Mouse (Mus musculus) lung, embryonic 16.5 days (tissue): ENCODE results near the gene Nuak2. TPM values are rescaled to one million over a fixed set of nuclear protein-coding genes. Genes with fewer than 3 reads are reported as not detected.
A peak's percentile ranks its signal among the peaks of the same experiment; 100 is the strongest.

Experiments
- ATAC-seq: fragments of 200-750 bp; cut with Nextera tagmentation; 2 replicates; pipeline ENCODE4 v1.8.0; 2017; ENCODE audit warnings: low read depth, mild to moderate bottlenecking, moderate library complexity
- H3K27ac ChIP-seq: fragments of 300-500 bp; sonication (generic); 2 replicates; pipeline ENCODE4 v1.5.1; 2014; ENCODE audit warnings: mild to moderate bottlenecking, control low read depth, low read length
- H3K27me3 ChIP-seq: fragments of 300-500 bp; sonication (generic); 2 replicates; pipeline ENCODE4 v1.6.1; 2014; ENCODE audit warnings: low read depth, low read length, mixed read lengths; ENCODE audit not compliant: control insufficient read depth, insufficient read depth
- H3K36me3 ChIP-seq: fragments of 300-500 bp; sonication (generic); 2 replicates; pipeline ENCODE4 v1.6.1; 2014; ENCODE audit warnings: low read length; ENCODE audit not compliant: control insufficient read depth, insufficient read depth
- H3K4me1 ChIP-seq: fragments of 300-500 bp; sonication (generic); replicated peaks from 2 replicates; pipeline ENCODE4 v1.6.1; 2014; ENCODE audit warnings: low read length, mixed read lengths; ENCODE audit not compliant: control insufficient read depth, insufficient read depth
- H3K4me2 ChIP-seq: fragments of 300-500 bp; sonication (generic); 2 replicates; pipeline ENCODE4 v1.6.1; 2014; ENCODE audit warnings: low read depth, low read length, control low read depth
- H3K4me3 ChIP-seq: fragments of 300-500 bp; sonication (generic); 2 replicates; pipeline ENCODE4 v1.5.1; 2014; ENCODE audit warnings: mild to moderate bottlenecking, low read length, control low read depth
- H3K9ac ChIP-seq: fragments of 300-500 bp; sonication (generic); 2 replicates; pipeline ENCODE4 v1.6.1; 2014; ENCODE audit warnings: low read length, control low read depth
- H3K9me3 ChIP-seq: fragments of 300-500 bp; sonication (generic); 2 replicates; pipeline ENCODE4 v1.6.1; 2016; ENCODE audit warnings: low read length; ENCODE audit not compliant: control insufficient read depth
- WGBS: fragments of 180-500 bp; shearing (Covaris S2); extraction: QIAGEN DNeasy Blood & Tissue Kit; methylation state at CpG from one replicate; pipeline ENCODE4 v1.1.7; 2014; 5-methylcytosine and 5-hydroxymethylcytosine counted together
- polyA plus RNA-seq: library from polyadenylated mRNA; unstranded; fragments of >200 nt; fragmentation: Nextera tagmentation; extraction: Ambion mirVana; gene quantifications from 2 replicates; pipeline ENCODE4 v1.2.1, GENCODE M21; 2015

Nuak2 gene
- polyA plus RNA-seq, 1 experiment from 2014 or later: 23.4 TPM

DNA sequence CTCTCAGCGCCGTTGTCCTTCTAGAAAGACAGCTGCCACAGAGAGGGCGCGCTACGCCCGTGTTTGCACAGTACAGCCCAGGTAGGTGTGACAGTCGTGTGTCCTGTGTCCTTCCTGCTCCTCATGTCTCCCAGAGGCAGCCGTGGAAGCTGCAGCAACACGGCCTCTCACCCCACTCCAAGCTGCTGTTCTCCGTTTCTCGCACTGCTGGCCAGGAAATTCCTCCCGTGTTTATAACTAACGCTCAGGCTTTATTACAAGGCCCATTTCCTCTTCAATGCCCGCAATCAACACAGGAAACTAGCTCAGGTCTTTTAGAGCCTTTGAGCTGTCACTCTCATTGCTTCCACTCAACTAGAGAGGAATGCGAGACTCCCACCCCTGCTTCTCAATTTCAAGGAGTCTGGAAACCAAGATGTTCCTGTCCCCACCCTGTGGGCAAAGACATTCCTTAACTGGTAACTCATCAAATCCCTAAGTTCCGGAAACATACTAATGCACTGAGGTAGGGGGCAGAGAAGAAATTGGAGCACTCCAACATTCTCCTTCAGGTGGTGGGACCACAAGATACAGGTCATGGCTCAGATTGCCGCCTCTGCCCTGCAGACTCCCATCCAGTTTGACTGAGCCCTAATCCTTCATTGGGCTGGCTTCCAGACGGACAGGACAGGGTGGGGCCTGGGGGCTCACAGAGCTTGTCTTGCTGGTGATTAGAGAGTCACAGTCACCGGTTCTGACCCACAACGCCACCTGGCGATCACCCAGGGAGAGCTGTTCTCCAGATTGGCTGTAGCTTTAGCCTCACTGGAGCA lies 23.4 kb upstream of the Nuak2 start:
- peak; percentile 50 for ATAC-seq
- WGBS: 16% methylated on average over 21 of the region's 21 CpGs
- peaks cover 37% of the 10 kb centered on the region for H3K4me1 ChIP-seq
- H3K9me3 ChIP-seq: no peaks in the 10 kb centered on the region
- no peaks in the 10 kb centered on the region for H3K36me3 ChIP-seq
- H3K27me3 ChIP-seq: no peaks in the 10 kb centered on the region
- H3K4me2 ChIP-seq: peak overlapping the region; percentile 28
- peak overlapping the region; percentile 89 for H3K27ac ChIP-seq
- no peak overlapping the region for H3K4me3 ChIP-seq
- H3K9ac ChIP-seq: peak overlapping the region; percentile 34; the same call in 1 of the 2 replicates

GRCm38 (mm10) chr1:132295506-132295905 lies 20.4 kb upstream of the Nuak2 start:
- 49% methylated on average over 7 of the region's 7 CpGs for WGBS
- Histone ChIP-seq H3K27ac (peak overlapping the region; percentile 64), H3K27me3 (peaks cover 8% of the 10 kb centered on the region; the same call in 1 of the 2 replicates)

GRCm38 (mm10) chr1:132296051-132296450 lies 19.9 kb upstream of the Nuak2 start:
- no peak overlapping the region for H3K4me3 ChIP-seq
- peak overlapping the region; percentile 62 for H3K27ac ChIP-seq
- H3K4me1 ChIP-seq: peaks cover 49% of the 10 kb centered on the region
- H3K9me3 ChIP-seq: no peaks in the 10 kb centered on the region
- no peak overlapping the region for H3K4me2 ChIP-seq
- ATAC-seq: peak; percentile 11; the same call in 1 of the 2 replicates
- no peaks in the 10 kb centered on the region for H3K36me3 ChIP-seq
- 42% methylated on average over 3 of the region's 3 CpGs for WGBS
- no peak overlapping the region for H3K9ac ChIP-seq
- peaks cover 8% of the 10 kb centered on the region; the same call in 1 of the 2 replicates for H3K27me3 ChIP-seq

More at GRCm38 (mm10) chr1:132295506-132295905, 20.4 kb upstream of the Nuak2 start:
- Histone ChIP-seq H3K4me2 (no peak overlapping the region), H3K9me3 (no peaks in the 10 kb centered on the region), H3K4me1 (peaks cover 49% of the 10 kb centered on the region), H3K36me3 (no peaks in the 10 kb centered on the region), H3K9ac (no peak overlapping the region), H3K4me3 (no peak overlapping the region)
- peak; percentile 61 for ATAC-seq

GRCm38 (mm10) chr1:132298425-132298800 lies 17.5 kb upstream of the Nuak2 start, which contains the start of gene Klhdc8a:
TSS of gene Klhdc8a (plus strand) at chr1:132298626.
- H3K4me3 ChIP-seq: peak within 1 kb of the TSS; percentile 61
- WGBS: 1% methylated on average over 28 of the region's 28 CpGs
- H3K27me3 ChIP-seq: peaks cover 8% of the 10 kb centered on the region; the same call in 1 of the 2 replicates
- H3K9me3 ChIP-seq: no peaks in the 10 kb centered on the region
- peak within 1 kb of the TSS; percentile 74 for H3K9ac ChIP-seq
- ATAC-seq: peak; percentile 29; the same call in 1 of the 2 replicates
- no peaks in the 10 kb centered on the region for H3K36me3 ChIP-seq
- peak within 1 kb of the TSS; percentile 99 for H3K4me2 ChIP-seq
- no peak within 1 kb of the TSS for H3K27ac ChIP-seq
- peaks cover 27% of the 10 kb centered on the region for H3K4me1 ChIP-seq

DNA sequence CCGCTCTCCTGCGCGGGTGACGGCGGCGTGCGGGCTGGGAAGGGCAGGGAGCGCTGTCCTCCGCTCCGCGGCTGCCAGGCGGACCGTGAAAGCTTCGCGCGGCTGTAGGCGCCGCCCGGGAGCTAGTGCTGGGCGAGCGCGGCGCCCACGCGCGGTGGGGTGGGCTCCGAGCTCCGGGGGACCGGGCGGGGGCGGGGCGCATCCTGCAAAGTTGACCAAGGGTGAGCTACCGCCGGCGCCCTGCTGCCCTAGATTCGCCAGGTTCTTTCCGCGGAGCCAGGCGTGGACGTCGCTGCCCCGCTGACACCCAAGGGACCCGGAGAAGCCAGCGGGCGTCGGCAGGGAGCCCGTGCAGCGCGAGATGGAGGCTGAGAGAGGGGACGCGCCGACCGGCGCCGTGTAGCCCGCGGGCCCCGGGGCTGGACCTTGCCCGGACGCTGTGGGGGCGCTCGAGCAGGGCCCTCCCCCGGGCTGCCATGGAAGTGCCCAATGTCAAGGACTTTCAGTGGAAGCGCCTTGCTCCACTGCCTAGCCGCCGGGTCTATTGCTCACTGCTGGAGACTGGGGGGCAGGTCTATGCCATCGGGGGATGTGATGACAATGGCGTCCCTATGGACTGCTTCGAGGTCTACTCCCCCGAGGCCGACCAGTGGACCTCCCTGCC lies 17.0 kb upstream of the Nuak2 start:
- ATAC-seq: peak; percentile 45
- Histone ChIP-seq H3K9ac (peak overlapping the region; percentile 74), H3K4me3 (peak overlapping the region; percentile 61), H3K4me2 (peak overlapping the region; percentile 99), H3K9me3 (no peaks in the 10 kb centered on the region), H3K36me3 (no peaks in the 10 kb centered on the region), H3K4me1 (peaks cover 27% of the 10 kb centered on the region), H3K27me3 (peaks cover 8% of the 10 kb centered on the region; the same call in 1 of the 2 replicates), H3K27ac (no peak overlapping the region)
- 2% methylated on average over 56 of the region's 71 CpGs for WGBS

DNA sequence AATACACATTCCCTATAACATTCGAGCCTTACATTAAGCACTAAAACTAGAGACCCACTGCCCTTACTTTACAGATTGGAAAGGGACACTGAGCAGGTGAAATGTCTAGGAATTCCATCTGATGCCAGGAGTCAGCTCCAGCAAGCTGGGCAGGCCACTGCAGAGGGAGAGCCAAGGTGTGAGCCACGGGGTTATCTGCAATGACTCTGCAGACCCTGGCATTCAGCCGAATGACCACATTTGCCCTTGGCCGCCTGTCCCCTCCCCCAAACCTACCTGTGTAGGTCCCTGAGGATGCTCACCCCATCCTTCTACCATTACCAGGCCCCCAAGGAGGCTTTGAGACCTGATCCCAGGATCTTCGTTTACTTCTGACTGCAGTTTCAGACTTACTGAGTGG lies 16.2 kb upstream of the Nuak2 start:
- WGBS: 80% methylated on average over 5 of the region's 5 CpGs
- no peak for ATAC-seq
- H3K27ac ChIP-seq: no peak overlapping the region
- H3K9ac ChIP-seq: no peak overlapping the region
- no peaks in the 10 kb centered on the region for H3K36me3 ChIP-seq
- peak overlapping the region; percentile 99; the same call in 1 of the 2 replicates for H3K4me2 ChIP-seq
- H3K9me3 ChIP-seq: no peaks in the 10 kb centered on the region
- no peak overlapping the region for H3K4me3 ChIP-seq
- peaks cover 27% of the 10 kb centered on the region for H3K4me1 ChIP-seq
- peaks cover 8% of the 10 kb centered on the region; the same call in 1 of the 2 replicates for H3K27me3 ChIP-seq

DNA sequence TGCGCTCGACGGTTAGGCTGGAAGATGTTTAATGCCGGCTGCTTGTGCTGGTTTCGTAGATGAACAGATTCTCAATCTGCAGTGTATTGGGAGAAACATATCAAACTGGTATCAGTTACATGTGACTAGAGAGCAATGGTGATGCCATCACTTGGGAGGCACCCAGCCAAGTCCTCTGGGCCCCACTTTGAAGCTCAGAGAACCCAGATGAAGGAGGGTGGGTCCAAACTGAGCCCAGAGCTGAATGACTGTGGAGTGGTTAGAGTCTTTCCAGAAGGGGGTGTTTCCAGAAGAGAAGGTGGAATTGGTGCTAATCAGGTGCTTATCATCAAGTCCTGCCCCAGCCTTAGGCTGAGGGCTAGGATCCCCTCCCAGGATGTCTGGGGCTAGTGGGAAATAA lies 14.7 kb upstream of the Nuak2 start:
- Histone ChIP-seq H3K4me3 (no peak overlapping the region), H3K4me1 (peaks cover 17% of the 10 kb centered on the region), H3K27me3 (peaks cover 8% of the 10 kb centered on the region; the same call in 1 of the 2 replicates), H3K9me3 (no peaks in the 10 kb centered on the region), H3K4me2 (no peak overlapping the region), H3K36me3 (no peaks in the 10 kb centered on the region), H3K9ac (no peak overlapping the region; the same call in 1 of the 2 replicates), H3K27ac (no peak overlapping the region)
- 92% methylated on average over 5 of the region's 5 CpGs for WGBS
- ATAC-seq: no peak

- no peak for ATAC-seq
- H3K27ac ChIP-seq: no peak overlapping the region
- WGBS: 78% methylated on average over 9 of the region's 9 CpGs
- no peaks in the 10 kb centered on the region for H3K36me3 ChIP-seq
- no peak overlapping the region for H3K4me2 ChIP-seq
- H3K27me3 ChIP-seq: peaks cover 8% of the 10 kb centered on the region; the same call in 1 of the 2 replicates
- H3K4me3 ChIP-seq: no peak overlapping the region
- H3K9ac ChIP-seq: no peak overlapping the region
- no peaks in the 10 kb centered on the region for H3K9me3 ChIP-seq
- peaks cover 13% of the 10 kb centered on the region for H3K4me1 ChIP-seq
Observed at GRCm38 (mm10) chr1:132302341-132302866, 13.5 kb upstream of the Nuak2 start.
